9 mouse cellular contexts compared by ENCODE assay signal in the genomic region with DNA sequence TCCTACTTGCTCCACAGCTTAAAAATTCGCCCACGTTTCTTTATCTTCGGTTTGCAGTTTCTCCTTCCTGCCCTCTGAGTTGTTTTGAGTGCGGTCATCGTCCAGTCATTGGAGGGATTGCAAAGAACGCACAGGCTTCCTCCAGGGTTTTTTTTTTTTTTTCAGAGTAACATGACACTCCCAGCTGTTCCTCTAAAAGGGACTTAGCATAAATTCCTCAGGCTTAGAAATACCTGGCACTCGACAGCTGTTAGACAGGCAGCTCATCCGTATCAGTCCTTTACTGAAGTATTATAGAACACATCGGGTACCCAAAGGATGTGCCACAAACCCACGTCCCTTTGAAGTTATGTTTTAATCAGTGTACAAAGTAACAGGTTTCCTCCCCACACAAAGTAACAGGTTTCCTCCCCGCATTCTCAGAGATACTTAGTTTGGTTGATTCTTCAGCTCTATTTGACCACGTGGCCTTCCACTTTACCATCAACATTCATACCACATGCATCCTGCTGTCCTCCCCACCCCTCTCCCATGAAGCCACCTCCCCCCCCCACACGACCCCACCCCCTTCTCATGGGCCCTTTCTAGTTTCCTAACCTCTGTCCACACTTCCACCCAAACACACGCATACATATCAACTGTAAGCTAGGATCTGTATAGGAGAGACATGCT. TPM values are rescaled to one million over a fixed set of nuclear protein-coding genes. Genes with fewer than 3 reads are reported as not detected.
DNase-seq lines count a peak whose midpoint lies in the region; ATAC-seq lines count a peak whose summit lies in the region.
"Had no signal": no experiment of that assay in that cellular context is flagged by ENCODE, and none has a peak within 500 bp of the region (broad histone marks: within the 10 kb centered on the region; RNA-seq: fewer than 3 reads in every experiment).

No protein-coding gene starts in this region.

- DNase-seq in heart, adult 11 months: peak; percentile 92
- DNase-seq in heart, adult 8-10 months (ENCODE audit: low spot score): no peak
- DNase-seq in lung, postnatal 4 days: peak; percentile 33 to 39
- DNase-seq in urinary bladder, adult 2 months (ENCODE audit: low spot score): no peak
- no peak for DNase-seq in right cerebral cortex, adult 2 months (ENCODE audit: low spot score in 2 of 2)

- ATAC-seq in common myeloid progenitor, adult 5-6 weeks (replicated peaks; ENCODE audit: low read depth, poor library complexity, severe bottlenecking): peak; percentile 93
- peak; percentile 72 to 88 for ATAC-seq in hematopoietic stem cell, adult 5-6 weeks (replicated peaks in 1 of 2; ENCODE audit: insufficient read depth in 1 of 2, low FRiP score in 2 of 2, low TSS enrichment in 1 of 2, low read depth in 1 of 2, poor library complexity in 2 of 2, severe bottlenecking in 2 of 2)
- ATAC-seq in erythroid progenitor cell, adult 5-6 weeks (replicated peaks; ENCODE audit: low FRiP score, poor library complexity, severe bottlenecking): no peak

RNA-seq across cellular contexts. Expression of gene Arhgap28, which starts 7.7 kb away (rescaled TPM):
- total RNA-seq in heart, adult 8-10 months (2022): 1 to 10 TPM; 1.3 to 2.4 (median 2.0) TPM
- 2.0 and 2.7 TPM in 2 replicates for total RNA-seq in common myeloid progenitor, adult 5-6 weeks (2017)
- 5.5 and 6.6 TPM in 2 replicates for total RNA-seq in hematopoietic stem cell, adult 5-6 weeks (2017)
- 9.3 and 9.7 TPM in 2 replicates for polyA plus RNA-seq in urinary bladder, adult 2 months (2012; rRNA removed)
- total RNA-seq in erythroid progenitor cell, adult 5-6 weeks (2015; ENCODE audit: low replicate concordance): not detected in 2 replicates
- total RNA-seq in erythroid progenitor cell, adult 5-6 weeks (2017; ENCODE audit: low replicate concordance): not detected in 2 replicates
- total RNA-seq: MEL had no signal

Comparison
In these comparisons a context has a peak if more than half of its experiments do, and no peak if none do; other contexts are left out.
1. DNase-seq: peak in heart, adult 11 months (single experiment) and lung, postnatal 4 days (2 of 2); none in heart, adult 8-10 months (single experiment), urinary bladder, adult 2 months (single experiment) and right cerebral cortex, adult 2 months (0 of 2).